Mouse (Mus musculus): Measurements from ENCODE around the gene Ifnl2.
"Not testable (repeated sequence)": the region's sequence is repeated elsewhere in the genome, so short reads cannot be mapped to it uniquely, and the experiment has no call there.

Ifnl2 gene

DNA sequence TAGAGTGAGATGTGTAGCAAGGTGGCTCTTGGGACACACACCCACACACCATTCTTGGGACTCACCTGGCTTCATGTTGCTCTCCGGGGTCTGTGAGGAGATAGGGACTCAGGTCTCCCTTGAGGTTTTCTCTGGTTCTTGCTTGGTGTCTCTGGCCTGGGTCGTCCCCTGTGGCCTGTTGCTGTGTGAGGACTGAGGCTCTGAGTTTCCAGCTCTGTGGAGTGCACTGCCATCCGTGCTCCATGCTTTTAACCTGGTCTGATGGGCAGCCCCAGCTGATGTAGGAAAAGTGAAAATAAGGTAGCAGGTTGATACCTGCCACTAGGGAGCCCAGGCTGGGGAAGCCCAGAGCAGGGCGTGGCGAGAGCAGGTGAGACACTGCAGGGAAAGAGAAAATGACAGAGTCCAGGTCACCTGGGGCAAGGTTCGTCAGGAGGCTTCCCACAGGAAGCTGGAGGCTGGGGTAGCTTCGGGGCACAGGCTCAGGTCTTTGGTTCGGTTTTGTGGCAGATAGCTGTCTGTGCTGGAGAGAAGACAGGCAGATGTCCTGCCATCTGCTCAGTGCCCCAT lies at the start of gene Ifnl2:
TSS of gene Ifnl2 (minus strand) at position 51 of the 570 bp plus-strand sequence.
- not testable (repeated sequence) for DNase-seq (ENCODE audit: low read depth)

GRCm38 (mm10) chr7:28558486-28558885 lies 48.2 kb upstream of the Ifnl2 start:
- DNase-seq (ENCODE audit: low read depth) = peak; percentile 85

- DNase-seq (ENCODE audit: low read depth) = no peak
Observed at GRCm38 (mm10) chr7:28557708-28558107, 47.5 kb upstream of the Ifnl2 start.

DNA sequence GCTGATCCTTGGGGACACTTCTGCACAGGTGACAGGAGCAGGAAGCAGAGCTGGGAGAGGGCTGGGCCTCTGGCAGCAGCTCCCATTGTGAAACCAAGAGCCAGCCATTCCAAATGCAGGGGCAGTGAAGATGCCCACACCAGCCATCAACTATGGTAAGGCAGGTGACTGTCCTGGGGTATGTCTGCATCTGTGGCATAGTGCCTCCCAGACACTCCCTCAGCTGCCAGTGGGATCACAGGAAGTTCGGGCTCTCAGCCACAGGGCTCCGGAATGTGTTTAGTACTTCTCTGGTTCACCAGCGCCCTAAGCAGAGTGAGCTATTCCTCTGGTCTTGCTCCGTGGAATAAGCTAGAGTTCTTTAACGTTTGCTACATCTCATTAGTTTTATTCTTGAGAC lies 46.8 kb upstream of the Ifnl2 start:
- DNase-seq (ENCODE audit: low read depth) = no peak

GRCm38 (mm10) chr7:28555939-28556535 lies 45.8 kb upstream of the Ifnl2 start:
- DNase-seq (ENCODE audit: low read depth) = no peak

GRCm38 (mm10) chr7:28553076-28553475 lies 42.8 kb upstream of the Ifnl2 start:
- DNase-seq (ENCODE audit: low read depth) = no peak

DNA sequence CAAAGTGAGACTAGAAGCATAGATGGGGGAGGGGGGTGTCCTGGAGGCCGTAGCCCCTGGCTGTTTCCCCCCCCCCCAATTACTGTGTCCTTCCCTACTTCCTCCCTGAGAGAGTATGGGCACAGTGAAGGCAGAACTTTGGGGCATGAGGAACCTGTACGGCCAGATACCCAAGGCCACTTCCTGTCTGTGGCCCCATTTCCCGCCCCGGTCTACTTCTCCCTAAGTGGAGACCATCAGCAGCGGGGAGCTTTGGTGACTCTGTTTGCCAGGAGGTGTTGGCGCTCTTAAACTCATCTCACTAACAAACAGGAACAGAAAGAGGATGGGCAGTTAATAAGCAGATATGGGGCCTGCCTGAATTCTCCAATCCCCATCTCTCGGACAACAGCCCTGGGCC lies 37.4 kb upstream of the Ifnl2 start:
- no peak for DNase-seq (ENCODE audit: low read depth)

GRCm38 (mm10) chr7:28547154-28547553 lies 36.9 kb upstream of the Ifnl2 start, which contains the start of gene Nccrp1:
TSS of gene Nccrp1 (minus strand) at chr7:28547254.
- no peak for DNase-seq (ENCODE audit: low read depth)

DNA sequence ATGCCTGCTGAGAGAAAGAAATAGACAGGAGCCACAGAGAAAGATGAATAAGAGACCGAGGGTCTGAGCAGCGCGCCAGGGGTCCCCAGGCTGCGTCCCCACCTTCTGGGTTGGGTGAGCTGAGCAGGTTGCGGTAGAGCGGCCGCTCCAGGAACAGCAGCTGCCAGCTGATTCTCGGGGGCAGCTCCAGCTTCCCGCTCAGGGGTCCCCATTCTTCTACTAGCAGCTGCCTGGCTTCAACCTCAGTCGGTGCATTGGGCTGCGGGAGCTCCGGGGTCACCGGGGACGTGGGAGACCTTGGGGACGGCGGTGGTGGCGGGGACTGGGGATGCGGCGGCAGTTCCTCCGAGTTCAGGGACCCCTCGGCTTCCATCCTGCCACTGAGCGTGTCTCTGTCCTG lies 36.4 kb upstream of the Ifnl2 start:
- no peak for DNase-seq (ENCODE audit: low read depth)

DNA sequence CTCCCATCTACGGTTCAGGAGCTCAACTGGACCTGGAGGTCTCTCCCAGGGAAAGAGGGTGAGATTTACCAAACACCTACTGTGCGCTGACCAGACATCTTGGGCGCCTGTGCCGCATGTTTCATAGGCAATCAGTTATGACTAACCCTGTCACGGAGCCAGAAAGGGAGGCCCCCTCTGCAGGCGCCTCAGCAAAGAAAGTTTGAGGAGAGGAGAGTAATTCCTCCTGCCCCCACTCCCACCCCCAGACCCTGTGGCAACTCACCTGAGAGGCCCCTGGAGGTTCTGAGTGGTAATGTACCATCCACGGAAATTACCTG lies 35.6 kb upstream of the Ifnl2 start:
- no peak for DNase-seq (ENCODE audit: low read depth)

- peak; percentile 51 for DNase-seq (ENCODE audit: low read depth)
Observed at GRCm38 (mm10) chr7:28545048-28545890, 35.0 kb upstream of the Ifnl2 start.

GRCm38 (mm10) chr7:28544051-28544601 lies 33.9 kb upstream of the Ifnl2 start:
- DNase-seq (ENCODE audit: low read depth) = no peak

DNA sequence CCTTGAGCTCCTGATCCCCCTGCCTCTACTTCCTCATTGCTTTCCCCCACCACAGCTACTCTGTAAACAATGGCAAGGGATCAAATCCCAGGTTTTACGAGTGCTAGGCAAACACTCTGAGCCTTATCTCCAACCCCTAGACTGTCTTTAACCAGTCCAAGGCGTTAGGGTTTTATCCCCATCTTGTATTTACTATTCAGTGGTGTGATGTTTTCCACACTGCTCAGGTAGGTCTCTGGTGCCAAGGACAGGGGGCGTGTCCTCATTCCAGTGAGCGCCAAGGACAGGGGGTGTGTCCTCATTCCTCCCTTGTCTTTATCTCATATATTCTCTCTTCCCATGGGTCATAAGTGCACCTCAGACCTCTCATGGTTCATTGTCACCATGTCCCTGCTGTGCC lies 30.3 kb upstream of the Ifnl2 start, which contains the start of gene Sycn:
TSS of gene Sycn (plus strand) at position 360 of the 400 bp plus-strand sequence.
- no peak for DNase-seq (ENCODE audit: low read depth)

- not testable (repeated sequence) for DNase-seq (ENCODE audit: low read depth)
Observed at GRCm38 (mm10) chr7:28538886-28539285, 28.6 kb upstream of the Ifnl2 start.

DNA sequence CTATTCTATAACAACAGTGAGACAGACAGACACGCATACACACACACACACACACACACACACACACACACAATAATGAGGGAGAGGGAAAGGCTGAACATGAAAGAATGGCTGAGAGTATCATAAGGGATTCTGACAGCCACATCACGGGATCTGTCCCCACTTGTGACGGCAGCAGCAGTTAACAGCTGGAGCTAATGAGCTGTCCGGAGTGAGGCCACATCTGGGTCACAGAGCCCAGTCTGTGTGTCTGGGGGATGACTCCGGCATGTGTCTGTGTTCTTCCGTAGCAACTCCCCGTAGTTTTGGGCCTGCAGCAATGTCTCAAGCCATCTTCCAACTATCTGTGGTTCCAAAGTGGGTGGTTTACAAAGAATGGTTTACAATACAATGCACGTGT lies 21.8 kb upstream of the Ifnl2 start:
- DNase-seq (ENCODE audit: low read depth) = no peak

- peak; percentile 79 for DNase-seq (ENCODE audit: low read depth)
Observed at GRCm38 (mm10) chr7:28527922-28528719, 17.9 kb upstream of the Ifnl2 start.

GRCm38 (mm10) chr7:28522536-28522935 lies 12.3 kb upstream of the Ifnl2 start, which contains the start of gene Ifnl3:
TSS of gene Ifnl3 (plus strand) at chr7:28522836.
- not testable (repeated sequence) for DNase-seq (ENCODE audit: low read depth)

DNA sequence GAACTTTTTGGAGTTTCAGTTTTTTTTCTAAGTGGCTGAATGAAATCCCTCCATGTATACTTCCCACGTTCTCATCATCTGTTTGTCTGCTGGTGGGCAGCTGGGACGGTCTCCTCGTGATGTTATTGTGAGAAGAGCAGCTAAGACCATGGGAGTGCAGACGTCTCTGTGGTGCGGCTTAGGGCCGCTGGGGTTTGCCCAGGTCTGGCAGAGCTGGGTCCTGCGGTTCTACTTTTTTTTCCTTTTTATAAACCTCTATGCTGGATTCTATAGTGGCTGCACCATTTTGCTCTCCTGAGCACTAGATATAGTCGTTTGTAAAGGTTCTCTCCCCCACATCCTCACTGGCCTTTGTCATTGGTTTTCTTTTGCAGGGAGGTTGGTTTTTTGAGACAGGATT lies 1.2 kb upstream of the Ifnl2 start:
- no peak for DNase-seq (ENCODE audit: low read depth)

- DNase-seq (ENCODE audit: low read depth) = not testable (repeated sequence)
Observed at GRCm38 (mm10) chr7:28509121-28509520, 1.1 kb downstream of the Ifnl2 start.

- DNase-seq (ENCODE audit: low read depth) = peak; percentile 70
Observed at GRCm38 (mm10) chr7:28505585-28505984, 4.7 kb downstream of the Ifnl2 start.

DNA sequence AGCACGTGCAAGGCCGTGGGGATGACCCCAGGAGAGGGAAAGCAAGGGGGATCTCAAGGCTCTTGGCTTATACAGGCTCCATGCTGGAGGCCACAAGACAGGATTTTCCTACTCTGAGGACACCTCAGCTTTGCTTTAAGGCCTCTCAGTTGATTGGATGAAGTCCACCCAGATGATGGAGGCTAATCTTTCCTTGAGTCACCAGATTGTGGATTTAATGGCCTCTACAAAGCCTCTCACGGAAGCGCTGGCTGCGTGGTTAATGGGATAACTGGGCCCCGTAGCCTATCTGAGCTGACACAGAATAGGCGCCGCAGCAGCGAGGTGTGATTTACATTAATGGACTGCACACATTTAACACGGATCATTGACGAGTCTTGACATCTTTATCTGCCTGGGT lies 14.8 kb downstream of the Ifnl2 start:
- DNase-seq (ENCODE audit: low read depth) = no peak

DNA sequence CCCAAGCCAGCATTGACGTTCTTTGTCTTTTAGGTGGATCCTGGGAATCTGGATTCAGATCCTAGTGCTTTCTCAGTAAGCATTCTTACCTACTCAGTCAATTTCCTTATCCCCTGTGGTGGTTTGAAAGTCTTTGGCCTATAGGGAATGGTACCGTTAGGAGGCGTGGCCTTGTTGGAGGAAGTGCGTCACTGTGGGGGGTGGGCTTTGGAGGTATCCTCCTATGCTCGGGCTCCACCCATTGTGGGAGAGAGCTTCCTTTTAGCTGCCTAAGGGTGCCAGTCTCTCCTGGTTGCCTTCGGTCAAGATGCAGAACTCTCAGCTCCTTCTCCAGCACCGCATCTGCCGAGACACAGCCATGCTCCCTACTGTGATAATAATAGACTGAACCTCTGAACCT lies 17.9 kb downstream of the Ifnl2 start:
- DNase-seq (ENCODE audit: low read depth) = no peak

Measured in NIH3T3 (cell line).